Mouse (Mus musculus) hindbrain, embryonic 10.5 days (tissue): ENCODE data around the gene Skil. TPM values are rescaled to one million over a fixed set of nuclear protein-coding genes. Genes with fewer than 3 reads are reported as not detected.

Experiments
- DNase-seq: peaks from one replicate; pipeline ENCODE4 v3.0.0-alpha.2; 2017; ENCODE audit warnings: low spot score
- H3K27ac ChIP-seq: fragments of 300-500 bp; sonication (generic); 2 replicates; pipeline ENCODE4 v1.5.1; 2016; ENCODE audit warnings: mild to moderate bottlenecking, moderate library complexity
- H3K27me3 ChIP-seq: fragments of 300-500 bp; sonication (generic); 2 replicates; pipeline ENCODE4 v1.6.1; 2016; ENCODE audit warnings: mild to moderate bottlenecking; ENCODE audit not compliant: poor library complexity, insufficient read depth, severe bottlenecking
- H3K36me3 ChIP-seq: fragments of 300-500 bp; sonication (generic); 2 replicates; pipeline ENCODE4 v1.6.1; 2016; ENCODE audit warnings: mild to moderate bottlenecking, moderate library complexity
- H3K4me1 ChIP-seq: fragments of 300-500 bp; sonication (generic); replicated peaks from 2 replicates; pipeline ENCODE4 v1.6.1; 2016; ENCODE audit warnings: mild to moderate bottlenecking
- H3K4me3 ChIP-seq: fragments of 300-500 bp; sonication (generic); 2 replicates; pipeline ENCODE4 v1.5.1; 2016; ENCODE audit warnings: mild to moderate bottlenecking, moderate library complexity
- H3K9me3 ChIP-seq: fragments of 300-500 bp; sonication (generic); 2 replicates; pipeline ENCODE4 v1.6.1; 2016; ENCODE audit warnings: mild to moderate bottlenecking, moderate library complexity
- WGBS: fragments of 180-500 bp; shearing (Covaris S2); methylation state at CpG from one replicate; pipeline ENCODE4 v1.1.7; 2016; 5-methylcytosine and 5-hydroxymethylcytosine counted together
- polyA plus RNA-seq: library from polyadenylated mRNA; unstranded; fragments of >200 nt; fragmentation: Nextera tagmentation; extraction: Ambion mirVana; gene quantifications from 2 replicates; pipeline ENCODE4 v1.2.1, GENCODE M21; 2016

The Skil gene
- 34.4 and 37.3 TPM in 2 replicates for polyA plus RNA-seq

- peaks cover 61% of the 10 kb centered on the region for H3K4me1 ChIP-seq
- peak; percentile 93 for DNase-seq
- H3K27ac ChIP-seq: peak within 1 kb of the TSS; percentile 99
- peak within 1 kb of the TSS; percentile 100 for H3K4me3 ChIP-seq
- under 1% methylated on average over 108 of the region's 109 CpGs for WGBS
- peaks cover 16% of the 10 kb centered on the region for H3K36me3 ChIP-seq
- H3K9me3 ChIP-seq: no peaks in the 10 kb centered on the region
- 0 out of 2 replicates have a peak, but pooled peaks cover 10% of the 10 kb centered on the region for H3K27me3 ChIP-seq
Observed at GRCm38 (mm10) chr3:31094531-31095178, at the start of gene Skil. Gene Skil (plus strand): TSS chr3:31095058.

DNA sequence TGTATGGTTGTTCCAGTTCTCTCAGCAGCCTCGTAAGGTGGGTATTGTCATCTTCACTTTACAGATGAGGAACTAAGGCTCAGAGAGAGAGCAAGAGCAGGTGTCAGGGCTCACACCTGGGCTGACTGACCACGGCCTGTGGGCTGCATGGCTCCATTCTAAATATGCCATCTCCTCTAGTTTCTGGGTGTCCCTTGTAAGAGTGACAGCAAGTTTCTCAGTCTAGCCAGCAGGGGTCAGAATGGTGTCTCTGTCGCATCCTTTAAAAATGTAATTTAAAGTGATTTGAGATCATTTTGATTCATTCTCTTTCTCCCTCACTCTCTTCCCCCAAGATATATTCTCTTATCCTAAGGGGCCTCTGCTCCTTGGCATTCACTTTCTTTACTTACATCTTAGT lies 47.6 kb upstream of the Skil start:
- no peaks in the 10 kb centered on the region for H3K27me3 ChIP-seq
- H3K27ac ChIP-seq: no peak overlapping the region
- 82% methylated on average over 3 of the region's 3 CpGs for WGBS
- no peaks in the 10 kb centered on the region for H3K9me3 ChIP-seq
- peaks cover 50% of the 10 kb centered on the region for H3K36me3 ChIP-seq
- H3K4me3 ChIP-seq: no peak overlapping the region
- H3K4me1 ChIP-seq: no peaks in the 10 kb centered on the region
- no peak for DNase-seq

DNA sequence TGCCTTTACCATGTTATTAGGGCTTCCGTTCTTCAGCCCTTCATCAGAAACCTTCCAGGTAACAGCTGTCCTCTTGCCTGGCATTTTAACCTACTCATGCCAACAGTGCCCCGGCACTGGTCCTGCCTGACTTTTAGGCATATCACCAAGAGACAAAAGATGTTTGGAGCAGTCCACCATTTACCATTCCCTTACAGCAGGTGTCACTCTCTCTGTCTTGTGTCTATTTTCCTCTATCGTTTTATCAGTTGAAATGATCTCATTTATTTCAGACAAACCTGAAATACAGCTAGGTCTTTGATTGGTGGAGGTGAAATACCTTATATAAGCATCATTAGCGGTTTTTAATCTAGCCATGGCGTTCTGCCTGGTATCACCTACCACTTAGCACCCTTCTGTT lies 45.8 kb upstream of the Skil start:
- no peaks in the 10 kb centered on the region for H3K4me1 ChIP-seq
- peaks cover 40% of the 10 kb centered on the region for H3K36me3 ChIP-seq
- H3K9me3 ChIP-seq: no peaks in the 10 kb centered on the region
- no peak for DNase-seq
- H3K4me3 ChIP-seq: no peak overlapping the region
- H3K27ac ChIP-seq: no peak overlapping the region
- 94% methylated on average over 5 of the region's 5 CpGs for WGBS
- H3K27me3 ChIP-seq: no peaks in the 10 kb centered on the region

DNA sequence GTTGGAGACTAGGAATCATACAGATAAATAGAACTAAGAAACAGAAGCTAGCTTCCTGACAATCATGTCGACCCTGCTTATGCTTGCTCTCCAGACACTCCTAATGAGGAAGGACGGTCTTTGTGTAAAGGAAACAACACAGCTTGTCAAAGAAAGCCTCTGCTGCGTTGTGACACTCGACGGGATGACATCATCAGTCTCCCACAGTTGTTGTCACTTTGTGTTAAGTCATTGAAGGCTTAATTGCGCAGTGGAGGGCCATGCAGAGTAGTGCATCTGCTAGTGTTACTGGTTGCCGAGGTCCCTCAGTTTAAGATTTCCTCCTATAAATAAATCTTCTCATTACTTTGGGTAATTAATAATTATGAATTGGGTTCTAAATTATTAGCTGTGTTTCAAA lies 44.5 kb upstream of the Skil start:
- no peaks in the 10 kb centered on the region for H3K27me3 ChIP-seq
- H3K9me3 ChIP-seq: no peaks in the 10 kb centered on the region
- H3K4me3 ChIP-seq: no peak overlapping the region
- peaks cover 40% of the 10 kb centered on the region for H3K36me3 ChIP-seq
- H3K4me1 ChIP-seq: no peaks in the 10 kb centered on the region
- DNase-seq: no peak
- H3K27ac ChIP-seq: no peak overlapping the region
- WGBS: 83% methylated on average over 7 of the region's 7 CpGs

DNA sequence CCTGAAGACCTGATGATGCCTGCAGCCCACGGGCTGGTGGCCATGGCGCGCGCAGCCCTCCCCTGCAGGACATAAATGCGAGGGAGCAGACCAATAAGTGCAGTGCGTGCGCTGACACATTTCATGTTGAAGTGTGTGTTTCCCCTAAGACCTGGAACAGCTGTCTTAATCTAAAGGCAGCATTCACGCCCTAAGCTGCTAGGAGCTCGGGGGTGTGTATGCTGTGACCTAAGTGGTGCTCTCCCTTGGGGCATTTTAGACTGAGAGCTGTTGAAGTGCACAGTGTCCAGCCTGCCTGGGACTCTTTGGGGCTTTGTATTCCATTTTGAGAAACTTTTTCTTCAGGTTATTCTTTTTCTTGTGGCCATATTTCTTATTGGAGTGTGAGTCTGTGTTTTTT lies 43.1 kb upstream of the Skil start:
- H3K9me3 ChIP-seq: no peaks in the 10 kb centered on the region
- no peak overlapping the region for H3K27ac ChIP-seq
- H3K4me1 ChIP-seq: 0 out of 2 replicates have a peak, but pooled peaks cover 3% of the 10 kb centered on the region
- 89% methylated on average over 9 of the region's 9 CpGs for WGBS
- DNase-seq: no peak
- peaks cover 38% of the 10 kb centered on the region for H3K36me3 ChIP-seq
- no peaks in the 10 kb centered on the region for H3K27me3 ChIP-seq
- H3K4me3 ChIP-seq: no peak overlapping the region

GRCm38 (mm10) chr3:31053191-31053590 lies 41.7 kb upstream of the Skil start:
- Histone ChIP-seq H3K4me3 (no peak overlapping the region), H3K9me3 (no peaks in the 10 kb centered on the region), H3K36me3 (peaks cover 30% of the 10 kb centered on the region), H3K27ac (no peak overlapping the region), H3K27me3 (no peaks in the 10 kb centered on the region), H3K4me1 (0 out of 2 replicates have a peak, but pooled peaks cover 3% of the 10 kb centered on the region)
- WGBS: 93% methylated on average over 9 of the region's 9 CpGs
- DNase-seq: no peak

- no peak for DNase-seq
- Histone ChIP-seq H3K36me3 (peaks cover 15% of the 10 kb centered on the region), H3K27me3 (no peaks in the 10 kb centered on the region), H3K4me1 (0 out of 2 replicates have a peak, but pooled peaks cover 3% of the 10 kb centered on the region), H3K27ac (no peak overlapping the region), H3K9me3 (no peaks in the 10 kb centered on the region), H3K4me3 (no peak overlapping the region)
- 96% methylated on average over 8 of the region's 8 CpGs for WGBS
Observed at GRCm38 (mm10) chr3:31054888-31055287, 40.0 kb upstream of the Skil start.

DNA sequence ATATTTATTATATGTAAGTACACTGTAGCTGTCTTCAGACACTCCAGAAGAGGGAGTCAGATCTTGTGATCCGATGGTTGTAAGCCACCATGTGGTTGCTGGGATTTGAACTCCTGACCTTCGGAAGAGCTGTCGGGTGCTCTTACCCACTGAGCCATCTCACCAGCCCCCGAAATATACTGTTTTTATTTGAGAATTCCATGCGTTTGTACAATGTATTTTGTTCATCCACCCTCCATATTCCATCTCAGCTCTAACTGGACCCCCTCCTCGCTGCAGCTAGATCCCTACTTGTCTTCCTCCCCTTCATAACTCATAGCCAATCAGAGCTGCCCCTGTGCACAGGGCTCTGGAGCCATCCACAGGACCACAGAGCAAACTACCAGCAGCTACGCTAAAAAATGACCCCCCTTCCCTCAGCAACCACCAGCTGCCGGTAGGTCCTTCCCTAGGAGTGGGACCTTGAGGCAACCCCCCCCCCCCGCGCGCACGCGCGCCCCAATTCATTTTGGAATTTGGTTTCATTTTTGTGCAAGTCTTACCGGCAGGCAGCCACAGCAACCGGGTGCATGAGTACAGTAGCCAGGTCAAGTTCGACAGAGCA lies 38.7 kb upstream of the Skil start:
- Histone ChIP-seq H3K9me3 (no peaks in the 10 kb centered on the region), H3K4me3 (peak overlapping the region; percentile 52), H3K36me3 (peaks cover 7% of the 10 kb centered on the region), H3K4me1 (peaks cover 8% of the 10 kb centered on the region), H3K27me3 (no peaks in the 10 kb centered on the region), H3K27ac (peak overlapping the region; percentile 57)
- DNase-seq: peak; percentile 60
- WGBS: 31% methylated on average over 17 of the region's 17 CpGs

DNA sequence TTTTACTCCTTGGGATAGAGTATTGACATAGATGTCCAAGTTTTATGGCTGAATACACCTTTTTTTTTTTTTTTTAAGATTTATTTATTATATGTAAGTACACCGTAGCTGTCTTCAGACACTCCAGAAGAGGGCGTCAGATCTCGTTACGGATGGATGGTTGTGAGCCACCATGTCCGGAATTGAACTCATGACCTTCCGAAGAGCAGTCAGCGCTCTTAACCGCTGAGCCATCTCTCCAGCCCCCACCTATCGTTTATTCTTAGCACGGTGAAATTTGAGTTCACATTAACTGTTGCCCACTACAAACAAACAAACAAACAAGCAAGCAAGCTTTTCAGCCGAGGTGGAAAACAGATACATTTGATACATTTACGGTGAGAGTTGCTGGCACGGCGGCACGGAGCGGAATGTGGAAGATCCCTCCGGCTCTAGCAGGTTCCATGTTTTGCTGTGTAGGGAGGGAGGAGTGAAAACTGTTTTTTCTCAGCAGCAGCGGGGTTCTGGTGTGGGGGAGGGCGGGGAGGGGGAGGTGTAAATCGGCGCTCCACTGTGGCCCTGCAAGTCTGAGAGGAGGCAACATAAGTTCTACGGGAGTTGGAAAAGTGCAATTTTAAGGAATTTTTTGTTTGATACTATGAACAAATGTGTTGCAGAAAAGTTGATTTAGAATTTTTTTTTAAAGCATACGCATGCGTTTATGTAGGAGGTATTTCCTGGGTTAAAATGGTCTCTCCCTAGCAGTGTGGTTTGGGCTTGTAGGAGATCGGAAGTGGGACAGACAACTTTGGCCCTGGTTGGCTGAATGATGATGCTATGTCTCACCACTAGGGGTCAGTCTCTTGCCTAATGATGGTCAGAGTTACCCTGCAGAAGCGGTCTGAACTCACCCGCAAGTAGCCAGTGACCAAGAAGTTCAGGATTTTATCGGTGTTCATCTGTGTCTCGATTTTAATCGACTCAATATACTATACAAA lies 37.9 kb upstream of the Skil start:
- Histone ChIP-seq H3K36me3 (no peaks in the 10 kb centered on the region), H3K27ac (peak overlapping the region; percentile 82), H3K4me1 (peaks cover 15% of the 10 kb centered on the region), H3K9me3 (no peaks in the 10 kb centered on the region), H3K27me3 (no peaks in the 10 kb centered on the region), H3K4me3 (peak overlapping the region; percentile 52)
- WGBS: 4% methylated on average over 30 of the region's 30 CpGs
- peak; percentile 81 for DNase-seq

DNA sequence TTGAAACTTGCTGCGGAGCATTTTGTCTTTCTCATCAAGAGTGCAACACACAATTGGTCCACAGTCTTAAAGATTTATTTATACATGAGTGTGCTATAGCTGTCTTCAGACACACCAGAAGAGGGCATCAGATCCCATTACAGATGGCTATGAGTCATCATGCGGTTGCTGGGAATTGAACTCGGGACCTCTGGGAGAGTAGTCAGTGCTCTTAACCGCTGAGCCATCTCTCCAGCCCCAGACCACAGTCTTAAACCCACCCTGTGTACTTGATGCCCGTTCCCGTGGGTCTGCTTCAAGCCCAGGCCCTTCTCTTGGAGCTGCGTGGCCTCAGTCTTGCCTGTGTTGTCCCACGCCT lies 34.1 kb upstream of the Skil start:
- Histone ChIP-seq H3K4me3 (no peak overlapping the region), H3K27me3 (no peaks in the 10 kb centered on the region), H3K27ac (peak overlapping the region; percentile 64; the same call in 1 of the 2 replicates), H3K9me3 (no peaks in the 10 kb centered on the region), H3K36me3 (no peaks in the 10 kb centered on the region), H3K4me1 (peaks cover 15% of the 10 kb centered on the region)
- WGBS: 82% methylated on average over 8 of the region's 8 CpGs
- no peak for DNase-seq

DNA sequence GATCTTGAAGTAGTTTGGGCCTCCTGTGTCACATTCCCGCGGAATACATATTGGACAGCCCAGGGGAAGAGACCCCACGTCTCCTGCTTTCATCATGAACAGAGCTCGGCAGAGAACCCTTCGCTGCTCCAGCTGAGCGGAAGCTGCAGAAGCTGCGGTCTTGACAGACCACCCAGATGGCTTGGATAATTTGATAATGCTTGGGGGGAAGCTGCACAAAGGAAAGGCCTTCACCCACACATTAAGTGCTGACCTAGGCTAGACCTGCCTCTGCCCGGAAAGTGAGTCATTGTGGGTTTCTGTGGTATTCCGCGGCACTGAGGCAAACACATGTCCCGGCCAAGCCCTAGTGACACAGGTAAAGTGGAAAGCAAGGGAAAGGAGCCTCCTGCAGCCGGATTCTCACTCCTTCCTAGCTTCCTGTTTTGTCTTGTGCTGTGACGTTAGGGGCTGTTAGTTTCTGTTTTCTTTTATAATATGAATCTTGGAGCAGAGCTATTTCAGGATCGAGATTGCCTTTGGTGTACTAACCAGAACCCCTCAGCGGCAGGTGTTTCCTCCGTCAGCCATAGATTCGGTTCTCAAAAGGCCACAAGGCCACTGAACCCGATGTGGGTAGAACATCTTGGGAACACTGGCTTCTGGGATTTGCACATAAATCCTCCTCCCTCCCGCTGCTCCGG lies 33.6 kb upstream of the Skil start:
- 65% methylated on average over 20 of the region's 20 CpGs for WGBS
- Histone ChIP-seq H3K9me3 (no peaks in the 10 kb centered on the region), H3K4me3 (no peak overlapping the region), H3K27ac (peak overlapping the region; percentile 64; the same call in 1 of the 2 replicates), H3K4me1 (peaks cover 14% of the 10 kb centered on the region), H3K27me3 (no peaks in the 10 kb centered on the region), H3K36me3 (no peaks in the 10 kb centered on the region)
- DNase-seq: peak; percentile 13

DNA sequence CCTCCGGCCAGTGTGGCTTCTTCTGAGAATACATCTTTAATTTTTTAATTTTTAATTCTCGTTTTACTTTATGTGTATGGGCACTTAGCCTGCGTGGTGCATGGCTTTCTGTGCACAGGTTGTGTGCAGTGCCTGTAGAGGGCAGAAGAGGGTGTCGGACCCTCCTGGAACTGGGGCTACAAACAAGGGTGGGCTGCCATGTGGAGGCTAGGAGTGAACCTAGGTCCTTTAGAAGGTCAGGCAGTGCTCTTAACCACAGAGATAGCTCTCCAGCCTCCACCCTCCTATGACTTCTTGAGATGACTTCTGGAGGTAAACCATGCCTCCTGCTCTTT lies 33.1 kb upstream of the Skil start:
- H3K9me3 ChIP-seq: no peaks in the 10 kb centered on the region
- no peaks in the 10 kb centered on the region for H3K36me3 ChIP-seq
- DNase-seq: no peak
- H3K27ac ChIP-seq: no peak overlapping the region
- H3K4me1 ChIP-seq: peaks cover 12% of the 10 kb centered on the region
- H3K4me3 ChIP-seq: no peak overlapping the region
- H3K27me3 ChIP-seq: no peaks in the 10 kb centered on the region
- WGBS: 74% methylated on average over 4 of the region's 4 CpGs
